Mouse (Mus musculus) c-Kit-positive CD71-positive TER-119-positive erythroid progenitor cells, embryonic 14.5 days (primary cell): Measurements from ENCODE around the gene Paf1.
A peak's percentile ranks its signal among the peaks of the same experiment; 100 is the strongest.

Experiments used
- DNase-seq: peaks from one replicate; pipeline ENCODE4 v3.0.0-alpha.2; 2013; ENCODE audit warnings: low spot score

The Paf1 gene

GRCm38 (mm10) chr7:28371514-28371989 lies 21.2 kb upstream of the Paf1 start:
- no peak for DNase-seq

GRCm38 (mm10) chr7:28372251-28373108 lies 20.3 kb upstream of the Paf1 start, which contains the start of gene Plekhg2:
Plekhg2 (minus strand) TSS chr7:28372599.
- DNase-seq = peak; percentile 97

- DNase-seq = peak; percentile 86
Observed at GRCm38 (mm10) chr7:28373131-28373581, 19.6 kb upstream of the Paf1 start.

- no peak for DNase-seq
Observed at GRCm38 (mm10) chr7:28373891-28374495, 18.8 kb upstream of the Paf1 start.

- no peak for DNase-seq
Observed at GRCm38 (mm10) chr7:28374647-28375046, 18.1 kb upstream of the Paf1 start.

- DNase-seq = peak; percentile 86
Observed at GRCm38 (mm10) chr7:28375176-28375921, 17.4 kb upstream of the Paf1 start.

GRCm38 (mm10) chr7:28376011-28376771 lies 16.6 kb upstream of the Paf1 start:
- no peak for DNase-seq

- no peak for DNase-seq
Observed at GRCm38 (mm10) chr7:28377190-28378065, 15.3 kb upstream of the Paf1 start.

- DNase-seq = no peak
Observed at GRCm38 (mm10) chr7:28378066-28378690, 14.6 kb upstream of the Paf1 start.

GRCm38 (mm10) chr7:28378769-28379651 lies 13.7 kb upstream of the Paf1 start:
- DNase-seq = peak; percentile 92

GRCm38 (mm10) chr7:28380237-28381016 lies 12.3 kb upstream of the Paf1 start, which contains the start of gene Zfp36:
Zfp36 (minus strand) TSS chr7:28380253.
- DNase-seq = no peak

- DNase-seq = peak; percentile 82
Observed at GRCm38 (mm10) chr7:28381017-28381790, 11.5 kb upstream of the Paf1 start.

GRCm38 (mm10) chr7:28381938-28382337 lies 10.8 kb upstream of the Paf1 start:
- DNase-seq = peak; percentile 71

- no peak for DNase-seq
Observed at GRCm38 (mm10) chr7:28382347-28382951, 10.3 kb upstream of the Paf1 start.

- DNase-seq = peak; percentile 78
Observed at GRCm38 (mm10) chr7:28382981-28383396, 9.8 kb upstream of the Paf1 start.

GRCm38 (mm10) chr7:28383606-28384005 lies 9.1 kb upstream of the Paf1 start:
- DNase-seq = no peak

GRCm38 (mm10) chr7:28384162-28384561 lies 8.6 kb upstream of the Paf1 start:
- no peak for DNase-seq
